Mouse (Mus musculus) layer of hippocampus, postnatal 10 days (tissue): ENCODE data around the gene Olfr1449. TPM values are rescaled to one million over a fixed set of nuclear protein-coding genes. Genes with fewer than 3 reads are reported as not detected.
"Not testable (repeated sequence)": the region's sequence is repeated elsewhere in the genome, so short reads cannot be mapped to it uniquely, and the experiment has no call there.

Source experiments
- DNase-seq, 2 experiments: peaks; one replicate each; pipeline ENCODE4 v3.0.0; 2021; ENCODE audit warnings: low spot score in 2 of 2
- long read RNA-seq: library from polyadenylated mRNA; stranded (forward); transcript quantifications from one replicate; pipeline ENCODE4 v2.0.0, GENCODE M21; 2023
- total RNA-seq, 2 experiments: library from RNA; stranded (reverse); gene quantifications; 2 replicates each; pipeline ENCODE4 v1.2.3; 2021

The Olfr1449 gene
- not detected for total RNA-seq
- long read RNA-seq, result 0 reads

GRCm38 (mm10) chr19:12930540-12930939 lies at the start of gene Olfr1449:
Gene Olfr1449 (plus strand): TSS chr19:12930840.
- no peak for DNase-seq

- DNase-seq, result no peak
Measured at GRCm38 (mm10) chr19:12883555-12883954, 47.1 kb upstream of the Olfr1449 start, which contains the start of gene Olfr1445. Gene Olfr1445 (plus strand): TSS chr19:12883855.

- no peak for DNase-seq
Measured at GRCm38 (mm10) chr19:12893424-12893823, 37.2 kb upstream of the Olfr1449 start, which contains the start of gene Olfr1446. Gene Olfr1446 (minus strand): TSS chr19:12893524.

GRCm38 (mm10) chr19:12903643-12904042 lies 27.0 kb upstream of the Olfr1449 start, which contains the start of gene Olfr1447:
Gene Olfr1447 (minus strand): TSS chr19:12903743.
- no peak for DNase-seq

- no peak for DNase-seq
Measured at GRCm38 (mm10) chr19:12924319-12924718, 6.3 kb upstream of the Olfr1449 start, which contains the start of gene Olfr1448. Gene Olfr1448 (minus strand): TSS chr19:12924419.

GRCm38 (mm10) chr19:12949958-12950357 lies 19.3 kb downstream of the Olfr1449 start, which contains the start of gene Olfr1450:
Gene Olfr1450 (plus strand): TSS chr19:12950258.
- no peak for DNase-seq

- DNase-seq, result not testable (repeated sequence)
Measured at GRCm38 (mm10) chr19:12970082-12970481, 39.4 kb downstream of the Olfr1449 start.

Other genes starting within 250 kb of the Olfr1449 start
- not detected for gene Keg1, start 235.1 kb upstream of the Olfr1449 start, total RNA-seq
- 1 to 10 TPM; 3.1 to 3.2 TPM for gene Cntf, start 165.2 kb upstream of the Olfr1449 start, total RNA-seq
- 10 to 100 TPM; 78.6 to 82.9 TPM for gene Zfp91, start 134.7 kb upstream of the Olfr1449 start, total RNA-seq
- gene Lpxn, start 134.6 kb upstream of the Olfr1449 start, total RNA-seq, result 1 to 10 TPM in 1 of 2 experiments, under 1 TPM in 1; 0.96 to 1.3 TPM
- not detected for gene Gm5244, start 84.2 kb upstream of the Olfr1449 start, total RNA-seq
- gene Olfr1444, start 73.6 kb upstream of the Olfr1449 start, total RNA-seq, result not detected
- gene Olfr1445, start 47.0 kb upstream of the Olfr1449 start, total RNA-seq, result not detected
- not detected for gene Olfr1446, start 37.3 kb upstream of the Olfr1449 start, total RNA-seq
- not detected for gene Olfr1447, start 27.1 kb upstream of the Olfr1449 start, total RNA-seq
- not detected for gene Olfr1448, start 6.4 kb upstream of the Olfr1449 start, total RNA-seq
- gene Olfr1450, start 19.4 kb downstream of the Olfr1449 start, total RNA-seq, result not detected
- not detected for gene Olfr1451, start 64.2 kb downstream of the Olfr1449 start, total RNA-seq
- not detected for gene Olfr1453, start 97.5 kb downstream of the Olfr1449 start, total RNA-seq
- gene Olfr1454, start 129.8 kb downstream of the Olfr1449 start, total RNA-seq, result not detected
- not detected for gene Olfr1457, start 167.1 kb downstream of the Olfr1449 start, total RNA-seq
- gene Olfr1458, start 175.9 kb downstream of the Olfr1449 start, total RNA-seq, result not detected
- under 1 TPM; 0.22 to 0.23 TPM for gene Olfr1459, start 218.7 kb downstream of the Olfr1449 start, total RNA-seq
- gene Olfr1461, start 232.2 kb downstream of the Olfr1449 start, total RNA-seq, result not detected